Mouse (Mus musculus) adrenal gland, adult 8-10 months (tissue): ENCODE measurements around the gene Gm6793. TPM values are rescaled to one million over a fixed set of nuclear protein-coding genes. Genes with fewer than 3 reads are reported as not detected.

Experiments used
- DNase-seq: peaks from one replicate; pipeline ENCODE4 v3.0.0; 2022
- total RNA-seq, 4 experiments: library from RNA; stranded (reverse); gene quantifications; 2 replicates each; pipeline ENCODE4 v1.2.4; 2022

Gm6793 gene
- total RNA-seq, 4 experiments from 2014 or later, result 0.25 to 0.46 TPM; not detected in 2

- no peak for DNase-seq
Observed at GRCm38 (mm10) chr8:111982116-111982515, 32.7 kb downstream of the Gm6793 start.

GRCm38 (mm10) chr8:111978147-111978546, 36.7 kb downstream of the Gm6793 start:
- no peak for DNase-seq

- no peak for DNase-seq
Observed at GRCm38 (mm10) chr8:111976326-111976725, 38.5 kb downstream of the Gm6793 start.

GRCm38 (mm10) chr8:111975706-111976105, 39.1 kb downstream of the Gm6793 start:
- no peak for DNase-seq

GRCm38 (mm10) chr8:111974138-111974537, 40.7 kb downstream of the Gm6793 start:
- DNase-seq, result no peak

- DNase-seq, result no peak
Observed at GRCm38 (mm10) chr8:111968991-111969390, 45.8 kb downstream of the Gm6793 start.

GRCm38 (mm10) chr8:111968541-111968940, 46.3 kb downstream of the Gm6793 start:
- no peak for DNase-seq

- no peak for DNase-seq
Observed at GRCm38 (mm10) chr8:111967246-111967870, 47.5 kb downstream of the Gm6793 start.

GRCm38 (mm10) chr8:111964849-111965561, 49.8 kb downstream of the Gm6793 start:
- no peak for DNase-seq

GRCm38 (mm10) chr8:111964351-111964750, 50.5 kb downstream of the Gm6793 start:
- DNase-seq, result no peak

- no peak for DNase-seq
Observed at GRCm38 (mm10) chr8:111963546-111963945, 51.3 kb downstream of the Gm6793 start.

Other genes starting within 250 kb of the Gm6793 start
- 10 to 100 TPM; 65.3 to 81.8 (median 72.3) TPM for gene Cfdp1, start 160.7 kb downstream of the Gm6793 start, total RNA-seq
- 1 to 10 TPM; 6.4 to 9.1 (median 8.5) TPM for gene Tmem170, start 138.3 kb downstream of the Gm6793 start, total RNA-seq
- gene Chst5, start 104.6 kb downstream of the Gm6793 start, total RNA-seq, result not detected
- gene Tmem231, start 81.2 kb downstream of the Gm6793 start, total RNA-seq, result 10 to 100 TPM in 2 of 4 experiments, 1 to 10 TPM in 2; 6.3 to 12.4 (median 9.5) TPM
- gene Gabarapl2, start 74.3 kb downstream of the Gm6793 start, total RNA-seq, result 100 to 1,000 TPM; 168 to 223 (median 188) TPM
- gene Adat1, start 22.7 kb downstream of the Gm6793 start, total RNA-seq, result 1 to 10 TPM; 4.4 to 6.1 (median 5.6) TPM
- 100 to 1,000 TPM; 101 to 113 (median 106) TPM for gene Kars, start 3.7 kb downstream of the Gm6793 start, total RNA-seq
- 10 to 100 TPM; 23.5 to 26.6 (median 24.4) TPM for gene Terf2ip, start 3.6 kb downstream of the Gm6793 start, total RNA-seq